In genomic region chr12:87076610-87077009, GRCm38 (mm10) we compare ENCODE assay signal across 17 mouse cellular contexts. TPM values are rescaled to one million over a fixed set of nuclear protein-coding genes. Genes with fewer than 3 reads are reported as not detected.
"Had no signal": no experiment of that assay in that cellular context is flagged by ENCODE, and none has a peak within 500 bp of the region (broad histone marks: within the 10 kb centered on the region; RNA-seq: fewer than 3 reads in every experiment).

No protein-coding gene starts in this region.

- H3K27me3 ChIP-seq: liver, embryonic 13.5 days; stomach, embryonic 15.5 days had no signal

- H3K27ac ChIP-seq: liver, embryonic 13.5 days; stomach, embryonic 15.5 days had no signal

- H3K9ac ChIP-seq: liver, embryonic 13.5 days; stomach, embryonic 15.5 days had no signal

- H3K36me3 ChIP-seq: liver, embryonic 13.5 days; stomach, embryonic 15.5 days had no signal

- H3K4me2 ChIP-seq: liver, embryonic 13.5 days; midbrain, embryonic 11.5 days; stomach, embryonic 15.5 days had no signal

- H3K4me1 ChIP-seq: liver, embryonic 13.5 days; stomach, embryonic 15.5 days had no signal

- H3K9me3 ChIP-seq: liver, embryonic 13.5 days; stomach, embryonic 15.5 days had no signal

- DNase-seq: kidney, adult 2 months; kidney, postnatal 14 days; kidney, postnatal 4 days; liver, embryonic 13.5 days; lung, adult 2 months; lung, postnatal 14 days; lung, postnatal 4 days; midbrain, embryonic 14.5 days; right cerebral cortex, adult 18-20 months; right cerebral cortex, postnatal 25 days; spleen, adult 18-20 months; thymus, postnatal 25 days had no signal

- H3K4me3 ChIP-seq: liver, embryonic 13.5 days; stomach, embryonic 15.5 days had no signal

RNA-seq across cellular contexts. Expression of gene Ngb, which starts 25.7 kb away (rescaled TPM):
- polyA plus RNA-seq: liver, embryonic 16.5 days had no signal

RNA-seq across cellular contexts. Expression of gene Tmem63c, which starts 55.5 kb away (rescaled TPM):
- polyA plus RNA-seq: limb, embryonic 11.5 days; liver, adult 2 months; liver, embryonic 13.5 days; liver, embryonic 16.5 days had no signal
